Mouse (Mus musculus): ENCODE measurements around the gene Slit2. TPM values are rescaled to one million over a fixed set of nuclear protein-coding genes. Genes with fewer than 3 reads are reported as not detected.
A peak's percentile ranks its signal among the peaks of the same experiment; 100 is the strongest.

Slit2 gene
- total RNA-seq, 2 experiments from 2014 or later, result 37.1 to 40.7 TPM

DNA sequence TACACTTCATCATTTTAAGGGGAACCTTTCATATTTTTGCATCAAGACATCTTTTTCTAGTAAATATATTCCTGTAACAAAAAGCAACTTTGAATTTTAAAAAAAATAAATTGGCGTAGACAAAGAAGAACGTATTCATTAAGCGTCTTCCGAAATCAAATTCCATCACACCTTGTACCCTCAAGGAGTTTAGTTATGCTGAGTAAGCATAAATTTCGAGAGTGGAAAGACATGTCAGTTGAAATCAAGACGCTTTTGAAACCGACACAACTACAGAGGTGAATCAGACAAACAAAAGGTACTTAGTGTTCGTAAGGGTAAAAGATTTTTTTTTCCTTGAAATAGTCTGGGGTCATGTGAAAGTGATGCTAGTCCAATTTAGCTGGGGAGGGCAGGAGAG is 201.4 kb downstream of the Slit2 start:
- intact Hi-C loops (cut with DNase I), result no loop called here
- DNase-seq (ENCODE audit: low spot score in 2 of 2), result no peak

DNA sequence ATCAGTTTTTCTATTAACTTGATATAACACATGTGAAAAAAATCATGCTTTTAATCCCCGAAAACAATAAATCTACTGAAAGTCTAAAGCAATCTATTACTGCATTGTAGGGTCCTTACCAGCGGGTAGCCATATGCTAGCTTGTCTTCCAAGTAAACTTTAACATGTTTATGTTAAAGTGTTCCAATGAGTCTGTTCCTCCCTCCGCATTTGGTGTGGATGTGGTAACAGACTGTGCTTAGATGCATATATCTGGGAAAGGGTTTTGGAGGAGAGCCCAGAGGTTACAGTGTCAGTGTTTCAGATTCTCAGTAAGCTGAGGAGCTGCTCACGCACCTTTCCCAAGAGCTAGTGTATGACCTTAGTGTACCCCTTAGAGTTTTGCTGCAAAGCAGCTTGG is 204.9 kb downstream of the Slit2 start:
- no peak for DNase-seq (ENCODE audit: low spot score in 2 of 2)
- intact Hi-C loops (cut with DNase I), result no loop called here

DNA sequence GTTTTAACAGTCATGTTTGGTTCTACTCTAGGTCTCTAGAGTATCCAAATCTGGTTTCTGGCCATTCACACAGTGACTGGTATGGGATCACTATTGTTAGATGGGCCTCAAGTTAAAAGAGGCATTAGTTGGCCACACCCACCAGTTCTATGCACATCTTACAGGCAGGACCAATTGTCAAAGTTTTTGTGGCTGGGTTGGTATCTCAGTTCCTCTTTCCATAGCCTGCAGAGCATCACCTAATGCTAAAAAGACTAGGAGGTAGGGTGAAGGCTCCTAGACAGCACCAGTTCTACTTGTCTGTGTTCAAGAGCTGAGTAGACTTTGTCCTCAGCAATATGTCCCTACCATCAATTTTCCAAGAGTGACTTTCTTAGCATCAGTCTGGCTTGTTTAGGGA is 216.4 kb downstream of the Slit2 start:
- no peak for DNase-seq (ENCODE audit: low spot score in 2 of 2)
- intact Hi-C loops (cut with DNase I), result no loop called here

DNA sequence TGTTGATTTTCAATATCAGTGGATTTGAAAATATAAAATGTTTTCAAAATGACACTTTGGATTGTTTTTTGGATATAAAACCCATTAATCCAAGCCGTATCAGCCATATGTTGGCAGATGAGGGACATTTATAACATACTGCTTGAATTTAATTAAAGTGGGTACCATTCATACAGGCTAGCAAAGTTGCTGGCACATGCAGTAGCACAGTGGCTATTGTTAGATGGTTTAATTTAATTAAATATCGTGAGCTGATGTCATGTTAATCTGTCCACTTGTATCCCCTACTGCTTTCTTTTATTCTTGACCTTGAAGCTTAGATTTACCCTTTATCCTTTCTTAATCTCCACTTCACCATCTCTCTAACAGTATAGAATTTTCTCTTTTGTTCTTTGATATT is 232.3 kb downstream of the Slit2 start:
- DNase-seq (ENCODE audit: low spot score in 2 of 2), result no peak
- intact Hi-C loops (cut with DNase I), result no loop called here

DNA sequence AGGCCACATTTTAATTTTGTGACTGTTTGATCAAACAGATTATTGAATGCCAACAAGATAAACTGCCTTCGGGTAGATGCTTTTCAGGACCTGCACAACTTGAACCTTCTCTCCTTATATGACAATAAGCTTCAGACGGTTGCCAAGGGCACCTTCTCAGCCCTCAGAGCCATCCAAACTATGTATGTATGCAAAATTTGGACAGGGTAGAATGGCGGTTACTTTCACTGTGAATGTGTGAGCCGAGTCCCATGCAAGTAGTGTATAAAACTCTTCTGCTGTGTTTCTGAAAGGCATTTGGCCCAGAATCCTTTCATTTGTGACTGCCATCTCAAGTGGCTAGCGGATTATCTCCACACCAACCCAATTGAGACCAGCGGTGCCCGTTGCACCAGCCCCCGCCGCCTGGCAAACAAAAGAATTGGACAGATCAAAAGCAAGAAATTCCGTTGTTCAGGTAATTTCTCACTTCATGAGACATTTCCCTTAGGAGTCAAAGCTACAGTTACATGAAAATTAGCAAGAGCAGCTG is 236.8 kb downstream of the Slit2 start:
- intact Hi-C loops (cut with DNase I), result no loop called here
- no peak for DNase-seq (ENCODE audit: low spot score in 2 of 2)

DNA sequence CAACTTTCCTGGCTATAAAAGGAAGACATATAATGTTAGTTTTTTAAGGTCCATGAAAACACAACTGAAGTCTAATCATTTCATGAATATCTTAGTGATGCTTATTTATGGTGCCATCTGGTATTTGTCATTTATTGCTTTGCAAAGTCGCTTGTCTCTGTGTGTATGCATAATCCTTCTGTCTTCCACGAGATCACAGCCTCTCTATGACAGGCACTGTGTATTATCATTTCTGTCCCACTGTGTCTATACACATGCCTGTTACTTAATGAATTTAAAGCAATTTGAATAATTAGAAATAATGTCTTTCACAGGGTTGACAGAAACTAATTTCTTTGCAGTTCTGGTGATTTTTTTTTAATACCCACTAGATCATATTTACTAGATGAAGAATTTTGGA is 242.6 kb downstream of the Slit2 start:
- no peak for DNase-seq (ENCODE audit: low spot score in 2 of 2)
- intact Hi-C loops (cut with DNase I), result no loop called here

DNA sequence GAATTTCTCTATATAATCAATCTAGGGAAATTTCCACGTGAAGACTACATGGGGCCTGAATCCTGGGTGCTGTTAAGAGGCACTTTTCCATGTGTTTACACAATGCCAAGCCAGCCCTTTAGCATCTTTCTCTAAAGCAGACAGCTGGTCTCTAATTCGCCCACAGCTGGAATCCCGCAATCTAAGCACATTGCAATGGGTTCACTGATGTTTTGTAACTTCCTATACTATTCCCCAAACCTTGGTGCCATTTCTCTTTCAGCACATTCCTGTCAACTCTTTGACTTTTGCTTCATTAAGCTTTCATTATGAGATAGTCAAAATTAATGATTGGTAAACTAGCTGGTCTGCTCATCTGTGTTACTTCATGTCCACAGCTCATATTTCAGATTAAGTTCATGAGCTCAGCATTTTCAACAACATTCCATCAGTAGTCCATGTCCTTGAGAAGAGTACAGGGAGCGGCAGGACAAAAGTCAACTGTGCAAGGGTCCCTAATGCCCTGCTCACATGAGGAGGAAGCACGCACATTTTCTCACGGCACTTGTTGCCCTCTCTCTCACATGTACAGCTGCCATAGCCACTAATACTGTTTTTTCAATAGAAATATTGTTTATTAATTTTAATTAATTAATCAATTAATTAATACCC is 247.6 kb downstream of the Slit2 start:
- intact Hi-C loops (cut with DNase I), result no loop called here
- DNase-seq (ENCODE audit: low spot score in 2 of 2), result no peak

DNA sequence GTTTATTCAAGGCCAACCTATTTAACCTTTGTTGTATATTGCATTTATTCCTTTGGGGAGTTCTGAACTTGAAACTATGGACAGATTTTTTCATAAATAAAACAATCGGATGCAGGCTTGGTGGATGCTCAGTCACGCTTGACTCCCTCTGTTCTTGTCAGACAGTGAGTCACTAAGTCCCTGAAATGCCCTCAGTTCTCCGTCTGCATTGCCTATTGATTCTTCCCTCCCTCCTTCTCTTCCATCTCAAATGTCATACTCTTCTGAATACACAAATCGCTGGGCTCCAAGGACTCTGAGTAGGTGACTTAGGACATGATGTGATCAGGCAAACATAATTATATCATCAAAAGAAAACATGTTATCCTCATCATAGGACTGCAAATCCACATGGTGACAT is 251.8 kb downstream of the Slit2 start:
- no peak for DNase-seq (ENCODE audit: low spot score in 2 of 2)
- intact Hi-C loops (cut with DNase I), result no loop called here

DNA sequence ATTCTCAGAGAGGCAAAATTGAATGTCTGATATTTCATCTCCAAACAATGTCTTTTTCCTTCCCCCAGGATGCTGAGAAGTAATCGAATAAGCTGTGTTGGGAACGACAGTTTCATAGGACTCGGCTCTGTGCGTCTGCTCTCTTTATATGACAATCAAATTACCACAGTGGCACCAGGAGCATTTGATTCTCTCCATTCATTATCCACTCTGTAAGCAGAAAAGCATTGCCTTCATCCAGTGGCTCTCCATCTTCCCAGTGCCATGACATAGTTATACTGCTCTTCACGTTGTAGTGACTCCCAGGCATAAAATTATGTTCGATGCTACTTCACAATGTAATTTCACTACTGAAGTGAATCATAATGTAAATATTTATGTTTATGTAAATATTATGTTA is 252.3 kb downstream of the Slit2 start:
- intact Hi-C loops (cut with DNase I), result no loop called here
- DNase-seq (ENCODE audit: low spot score in 2 of 2), result no peak

DNA sequence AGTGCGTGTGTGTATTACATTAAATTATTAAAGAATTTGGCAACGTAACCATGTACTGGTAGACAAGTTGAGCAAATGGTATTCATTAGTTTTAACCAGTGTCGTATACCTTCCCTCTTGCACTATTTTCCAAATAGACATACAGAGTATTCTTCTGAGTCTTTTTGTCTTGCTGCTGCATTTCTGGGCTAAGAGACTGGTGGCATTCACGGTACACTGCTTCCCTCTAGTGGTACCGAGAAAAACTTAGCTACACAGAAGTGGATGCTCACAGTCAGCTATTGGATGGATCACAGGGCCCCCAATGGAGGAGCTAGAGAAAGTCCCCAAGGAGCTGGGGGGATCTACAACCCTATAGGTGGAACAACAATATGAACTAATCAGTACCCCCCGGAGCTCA is 257.8 kb downstream of the Slit2 start:
- DNase-seq (ENCODE audit: low spot score in 2 of 2), result peak; percentile 59 to 68
- intact Hi-C loops (cut with DNase I), result loop anchor here (5.0 kb wide), 1 partner anchor 103 kb away; no protein-coding TSS in a partner anchor

DNA sequence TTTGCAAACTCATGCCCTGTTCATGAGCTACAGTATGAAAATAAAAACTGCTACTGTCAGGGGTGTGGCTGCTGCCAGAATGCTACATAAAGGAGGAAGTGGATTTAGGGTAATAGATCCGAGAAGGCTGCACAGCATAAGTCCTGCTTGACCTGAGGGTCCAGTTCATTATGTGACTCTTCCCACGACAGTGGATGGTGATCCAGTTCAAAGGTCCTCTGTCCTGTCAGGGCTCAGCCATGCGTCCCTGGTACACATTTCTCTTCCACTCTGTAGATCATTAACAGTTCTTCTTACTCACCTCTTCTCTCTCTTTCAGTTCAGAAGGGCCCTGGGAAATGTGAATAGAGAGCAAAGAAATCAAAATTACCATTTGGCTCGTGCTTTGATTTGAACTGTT is 265.4 kb downstream of the Slit2 start:
- intact Hi-C loops (cut with DNase I), result no loop called here
- no peak for DNase-seq (ENCODE audit: low spot score in 2 of 2)

DNA sequence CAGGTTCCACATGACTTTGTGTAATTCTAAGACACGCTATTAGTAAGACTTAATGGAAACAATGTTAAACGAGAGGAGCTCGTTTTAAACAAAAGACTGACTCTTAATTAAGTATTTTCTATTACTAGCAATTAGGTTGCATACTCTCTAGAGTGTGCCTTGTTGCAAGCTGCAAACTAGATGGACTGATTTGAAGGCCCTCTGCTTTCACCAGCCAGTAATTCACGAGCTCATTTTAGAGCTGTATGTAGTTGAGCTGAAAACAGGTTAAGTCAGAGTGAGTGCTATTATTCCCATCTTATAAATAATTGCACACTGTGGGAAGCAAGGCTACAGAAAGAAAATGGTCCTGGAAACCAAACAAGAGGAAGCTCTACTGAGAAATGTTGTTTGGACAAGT is 294.6 kb downstream of the Slit2 start:
- intact Hi-C loops (cut with DNase I), result no loop called here
- DNase-seq (ENCODE audit: low spot score in 2 of 2), result no peak

DNA sequence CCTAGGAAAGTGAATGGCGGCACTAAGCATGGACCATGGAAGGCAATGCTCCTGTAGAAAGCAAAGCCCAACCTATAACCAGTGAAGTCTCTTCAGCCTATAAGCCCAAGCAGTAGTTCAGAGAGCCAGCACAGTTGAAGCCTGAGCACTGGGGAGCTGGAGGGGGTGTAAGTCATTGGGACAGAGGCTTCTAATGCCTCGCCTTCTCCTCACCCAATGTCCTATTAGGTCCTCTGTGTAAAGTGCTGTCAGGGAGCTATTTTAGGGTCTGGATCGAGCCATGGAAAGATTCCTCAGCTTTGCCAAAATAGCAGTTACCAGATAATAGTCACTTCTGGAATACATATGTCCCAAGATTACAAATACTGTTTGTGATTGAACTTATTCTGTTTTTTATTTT is 318.2 kb downstream of the Slit2 start:
- intact Hi-C loops (cut with DNase I), result no loop called here

DNA sequence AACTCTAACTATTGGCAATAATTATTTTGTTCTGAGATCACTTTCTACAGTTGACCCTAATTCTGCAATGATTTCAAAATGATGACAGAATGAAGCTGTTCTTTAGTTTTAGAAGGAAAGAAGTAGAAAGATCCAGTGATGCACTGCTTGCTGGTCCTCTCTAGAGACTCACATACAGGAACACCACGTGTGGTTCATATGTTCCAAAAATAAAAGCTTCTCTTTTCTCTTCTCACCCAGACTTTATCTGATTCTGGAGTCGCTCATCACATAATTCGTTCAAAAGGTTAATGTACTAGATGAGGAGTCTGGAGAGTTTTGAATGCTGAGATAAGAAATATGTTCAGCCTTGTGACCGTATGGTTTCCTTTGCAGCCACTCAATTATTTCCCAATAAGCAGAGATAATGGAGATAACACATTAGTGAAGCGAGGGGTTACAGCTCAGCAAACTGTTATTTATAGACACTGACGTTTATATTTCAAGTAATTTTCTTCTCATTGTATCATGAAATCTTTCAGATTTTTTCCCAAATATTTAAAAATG is 332.2 kb downstream of the Slit2 start:
- DNase-seq (ENCODE audit: low spot score in 2 of 2), result no peak
- intact Hi-C loops (cut with DNase I), result no loop called here

More for the DNA sequence above, 318.2 kb downstream of the Slit2 start:
- no peak for DNase-seq (ENCODE audit: low spot score in 2 of 2)

DNA sequence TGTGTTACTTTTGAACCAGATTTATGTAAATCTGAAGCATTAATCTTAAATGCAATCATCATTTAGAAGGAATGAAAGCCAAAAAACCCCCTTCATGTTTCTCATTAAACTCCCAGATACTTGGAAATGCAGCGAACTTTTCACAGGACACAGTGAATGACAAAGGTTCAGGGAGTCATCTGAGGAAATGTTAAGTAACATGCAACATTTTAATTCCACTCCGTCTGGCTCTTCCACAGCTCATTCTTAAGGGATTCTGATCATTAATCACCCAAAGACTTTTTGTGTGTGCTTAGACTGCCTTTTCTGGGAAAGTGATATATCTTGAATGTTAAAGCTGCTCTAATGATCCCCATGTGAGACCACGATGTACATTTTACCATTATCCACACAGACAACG is 337.7 kb downstream of the Slit2 start:
- intact Hi-C loops (cut with DNase I), result no loop called here
- DNase-seq (ENCODE audit: low spot score in 2 of 2), result no peak

DNA sequence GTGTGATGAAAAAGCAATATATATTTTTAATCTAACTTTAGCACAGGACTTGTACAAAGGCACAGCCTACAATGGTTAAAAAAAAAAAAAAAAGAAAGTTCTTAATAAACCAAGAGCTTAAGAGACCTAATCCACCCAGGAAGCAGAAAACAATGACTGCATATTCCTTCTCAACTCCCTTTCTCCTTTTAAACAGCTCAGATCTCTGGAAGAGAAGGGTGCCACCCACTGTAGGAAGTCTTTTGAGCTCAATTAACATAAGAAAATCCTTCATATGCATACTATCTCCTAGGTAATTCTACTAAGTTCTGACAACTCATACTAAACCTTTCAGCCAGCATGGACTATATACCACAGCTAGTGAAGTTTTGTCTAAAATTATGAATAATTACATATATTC is 343.3 kb downstream of the Slit2 start:
- no peak for DNase-seq (ENCODE audit: low spot score in 2 of 2)
- intact Hi-C loops (cut with DNase I), result no loop called here

DNA sequence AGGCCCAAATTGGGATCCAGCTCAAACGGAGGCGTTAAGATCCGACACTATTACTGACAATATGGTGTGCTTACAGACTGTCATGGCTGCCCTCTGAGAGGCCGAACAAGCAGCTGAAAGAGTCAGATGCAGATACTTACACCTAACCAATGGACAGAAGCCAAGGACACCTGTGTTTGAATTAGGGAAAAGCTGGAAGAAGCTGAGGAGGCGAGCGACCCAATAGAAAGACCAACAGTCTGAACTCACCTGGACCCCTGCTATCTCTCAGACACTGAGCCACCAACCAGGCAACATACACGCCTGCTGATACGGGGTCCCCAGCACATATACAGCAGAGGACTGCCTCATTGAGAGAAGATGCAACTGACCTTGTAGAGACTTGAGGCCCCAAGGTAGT is 344.7 kb downstream of the Slit2 start, which contains the start of gene 5730480H06Rik:
Gene 5730480H06Rik (plus strand): TSS at position 301 of the 400 bp plus-strand sequence.
- DNase-seq (ENCODE audit: low spot score in 2 of 2), result no peak
- intact Hi-C loops (cut with DNase I), result no loop called here

DNA sequence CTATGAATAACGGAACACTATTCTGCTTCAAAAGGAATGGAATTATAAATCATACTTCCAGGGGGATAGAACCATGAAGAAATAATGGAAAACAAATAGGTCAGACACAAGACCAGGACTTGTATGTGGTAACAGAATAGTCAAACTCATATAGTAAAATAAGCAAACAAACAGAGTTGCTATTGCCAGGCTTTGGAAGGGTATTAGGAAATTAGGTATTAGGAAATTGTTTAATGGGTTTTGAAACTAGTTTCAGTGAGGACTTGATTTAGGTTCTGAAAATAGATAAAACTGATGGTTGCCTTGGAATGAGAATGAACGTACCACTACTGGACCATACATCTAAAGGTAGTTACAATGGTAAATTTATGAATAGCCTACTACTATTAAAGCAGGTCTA is 346.8 kb downstream of the Slit2 start:
- intact Hi-C loops (cut with DNase I), result no loop called here
- no peak for DNase-seq (ENCODE audit: low spot score in 2 of 2)

DNA sequence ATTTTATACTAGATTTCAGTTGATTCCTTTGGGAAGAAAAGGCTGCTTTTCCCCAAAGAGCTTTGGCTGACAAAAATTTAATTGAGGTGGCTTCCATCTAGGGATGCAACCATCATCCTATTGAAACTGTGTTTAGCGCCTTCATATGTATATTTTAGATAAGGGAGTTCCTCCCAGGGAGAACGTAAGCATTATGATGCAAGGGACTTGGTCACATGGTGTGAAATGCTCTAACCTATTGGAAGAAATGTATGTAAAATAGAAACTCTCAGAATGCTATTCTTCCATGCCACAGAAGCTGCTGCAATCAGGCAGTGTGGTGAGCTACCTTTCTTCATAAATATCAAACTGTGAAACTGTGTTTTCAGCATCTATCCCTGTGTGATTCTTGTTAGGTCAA is 347.9 kb downstream of the Slit2 start:
- DNase-seq (ENCODE audit: low spot score in 2 of 2), result no peak
- intact Hi-C loops (cut with DNase I), result no loop called here

DNA sequence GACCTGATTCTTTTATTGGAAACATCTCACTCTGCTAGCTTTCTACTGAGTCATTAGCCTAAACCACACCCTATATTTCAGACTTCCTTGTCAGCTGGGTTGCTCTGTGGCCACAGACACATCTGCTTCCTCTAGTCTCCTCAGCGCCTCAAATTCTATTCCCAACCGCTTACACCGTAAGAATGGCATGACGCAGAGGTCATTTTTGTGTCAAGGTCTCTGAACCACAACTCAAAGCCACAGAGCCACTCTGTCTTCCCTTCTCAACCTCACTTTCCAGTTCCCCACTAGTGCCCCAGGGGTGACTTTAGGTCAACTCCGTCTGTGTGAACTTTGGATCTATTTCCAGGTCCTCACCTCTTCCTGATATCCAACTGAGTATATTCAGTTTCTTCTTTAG is 348.5 kb downstream of the Slit2 start:
- intact Hi-C loops (cut with DNase I), result no loop called here
- DNase-seq (ENCODE audit: low spot score in 2 of 2), result no peak

DNA sequence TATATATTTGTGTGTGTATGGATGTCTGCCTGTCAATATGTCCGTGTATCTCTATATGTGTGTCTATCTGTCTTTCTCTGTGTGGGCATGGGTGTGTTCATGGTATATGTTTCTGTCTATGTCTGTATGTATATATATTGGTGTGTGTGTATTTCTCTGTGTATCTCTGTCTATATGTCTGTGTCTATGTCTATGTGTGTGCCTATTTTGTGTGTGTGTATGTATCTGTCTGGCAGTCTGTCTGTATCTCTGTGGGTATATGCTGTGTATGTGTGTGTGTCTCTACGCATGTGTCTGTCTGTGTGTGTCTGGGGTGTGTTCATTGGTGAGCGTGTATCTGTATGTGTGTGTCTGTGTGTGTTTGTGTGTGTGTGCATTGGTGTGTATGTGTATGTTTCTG is 350.5 kb downstream of the Slit2 start:
- intact Hi-C loops (cut with DNase I), result no loop called here

More for the DNA sequence above, 350.5 kb downstream of the Slit2 start:
- no peak for DNase-seq (ENCODE audit: low spot score in 2 of 2)

All from left cerebral cortex, postnatal 14 days (tissue).